Mouse (Mus musculus) hindbrain, embryonic 11.5 days (tissue): ENCODE results near the gene Lrrfip1. TPM values are rescaled to one million over a fixed set of nuclear protein-coding genes. Genes with fewer than 3 reads are reported as not detected.

ENCODE experiments used
- ATAC-seq: fragments of 200-750 bp; cut with Nextera tagmentation; 2 replicates; pipeline ENCODE4 v1.8.0; 2017; ENCODE audit warnings: mild to moderate bottlenecking, moderate TSS enrichment, moderate library complexity; ENCODE audit not compliant: low FRiP score
- DNase-seq: peaks from one replicate; pipeline ENCODE4 v3.0.0-alpha.2; 2015; ENCODE audit warnings: low spot score
- H3K27ac ChIP-seq: fragments of 300-500 bp; sonication (generic); 2 replicates; pipeline ENCODE4 v1.5.1; 2014; ENCODE audit warnings: mild to moderate bottlenecking, low read depth, low read length
- H3K27me3 ChIP-seq: fragments of 300-500 bp; sonication (generic); 2 replicates; pipeline ENCODE4 v1.6.1; 2014; ENCODE audit warnings: mild to moderate bottlenecking, low read length, moderate library complexity, mixed read lengths; ENCODE audit not compliant: control insufficient read depth, insufficient read depth
- H3K36me3 ChIP-seq: fragments of 300-500 bp; sonication (generic); 2 replicates; pipeline ENCODE4 v1.6.1; 2014; ENCODE audit warnings: mild to moderate bottlenecking, low read length, moderate library complexity, mixed read lengths; ENCODE audit not compliant: control insufficient read depth, insufficient read depth
- H3K4me1 ChIP-seq: fragments of 300-500 bp; sonication (generic); replicated peaks from 2 replicates; pipeline ENCODE4 v1.6.1; 2014; ENCODE audit warnings: low read length, mixed read lengths; ENCODE audit not compliant: control insufficient read depth, insufficient read depth
- H3K4me2 ChIP-seq: fragments of 300-500 bp; sonication (generic); replicated peaks from 2 replicates; pipeline ENCODE4 v1.6.1; 2014; ENCODE audit warnings: mild to moderate bottlenecking, low read depth, low read length
- H3K4me3 ChIP-seq: fragments of 300-500 bp; sonication (generic); 2 replicates; pipeline ENCODE4 v1.5.1; 2014; ENCODE audit warnings: low read depth, low read length
- H3K9ac ChIP-seq: fragments of 300-500 bp; sonication (generic); 2 replicates; pipeline ENCODE4 v1.6.1; 2014; ENCODE audit warnings: low read depth, low read length
- H3K9me3 ChIP-seq: fragments of 300-500 bp; sonication (generic); 2 replicates; pipeline ENCODE4 v1.6.1; 2016; ENCODE audit warnings: low read length; ENCODE audit not compliant: control insufficient read depth
- WGBS: fragments of 180-500 bp; shearing (Covaris S2); extraction: QIAGEN DNeasy Blood & Tissue Kit; methylation state at CpG from one replicate; pipeline ENCODE4 v1.1.7; 2014; 5-methylcytosine and 5-hydroxymethylcytosine counted together
- polyA plus RNA-seq: library from polyadenylated mRNA; unstranded; fragments of >200 nt; fragmentation: Nextera tagmentation; extraction: Ambion mirVana; gene quantifications from 2 replicates; pipeline ENCODE4 v1.2.1, GENCODE M21; 2014

The Lrrfip1 gene
- polyA plus RNA-seq, result 23.5 and 27.7 TPM in 2 replicates

GRCm38 (mm10) chr1:90998268-90998890 is at the start of gene Lrrfip1:
TSS of gene Lrrfip1 (plus strand) at chr1:90998737.
- peak; percentile 79 for DNase-seq
- no peak within 1 kb of the TSS for H3K27ac ChIP-seq

DNA sequence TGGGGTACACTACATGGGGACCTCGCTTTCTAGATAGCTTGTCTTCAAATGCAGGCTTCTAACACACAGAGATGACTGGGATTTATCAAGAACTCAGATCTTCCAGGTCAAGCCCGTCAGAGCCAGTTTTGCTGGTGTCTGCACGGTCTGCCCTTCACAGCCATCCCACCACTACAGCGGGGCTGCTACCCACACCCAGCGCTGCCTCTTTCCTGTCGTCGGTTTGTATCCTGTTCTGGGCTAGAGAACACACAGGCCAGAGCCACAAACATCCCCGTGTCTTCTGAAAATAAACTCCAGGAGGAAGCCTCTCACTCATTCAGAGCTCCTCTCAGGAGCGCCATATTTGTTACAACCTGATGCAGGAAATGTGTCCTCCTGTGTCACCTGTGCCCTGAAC is 49.2 kb upstream of the Lrrfip1 start:
- H3K9me3 ChIP-seq, result no peaks in the 10 kb centered on the region
- DNase-seq (no peak), ATAC-seq (no peak)
- no peaks in the 10 kb centered on the region for H3K27me3 ChIP-seq
- no peaks in the 10 kb centered on the region for H3K36me3 ChIP-seq
- no peak overlapping the region for H3K4me3 ChIP-seq
- H3K27ac ChIP-seq, result no peak overlapping the region
- 73% methylated on average over 9 of the region's 9 CpGs for WGBS
- H3K9ac ChIP-seq, result no peak overlapping the region
- H3K4me1 ChIP-seq, result no peaks in the 10 kb centered on the region
- H3K4me2 ChIP-seq, result no peak overlapping the region

More at GRCm38 (mm10) chr1:90998268-90998890, at the start of gene Lrrfip1:
- 3% methylated on average over 49 of the region's 59 CpGs for WGBS
- Histone ChIP-seq H3K9ac (peak within 1 kb of the TSS; percentile 81), H3K4me1 (no peaks in the 10 kb centered on the region; the same call in 1 of the 2 replicates), H3K4me2 (peak within 1 kb of the TSS; percentile 97), H3K36me3 (no peaks in the 10 kb centered on the region), H3K4me3 (peak within 1 kb of the TSS; percentile 55), H3K9me3 (no peaks in the 10 kb centered on the region), H3K27me3 (peaks cover 4% of the 10 kb centered on the region; the same call in 1 of the 2 replicates)
- ATAC-seq, result peak; percentile 85

DNA sequence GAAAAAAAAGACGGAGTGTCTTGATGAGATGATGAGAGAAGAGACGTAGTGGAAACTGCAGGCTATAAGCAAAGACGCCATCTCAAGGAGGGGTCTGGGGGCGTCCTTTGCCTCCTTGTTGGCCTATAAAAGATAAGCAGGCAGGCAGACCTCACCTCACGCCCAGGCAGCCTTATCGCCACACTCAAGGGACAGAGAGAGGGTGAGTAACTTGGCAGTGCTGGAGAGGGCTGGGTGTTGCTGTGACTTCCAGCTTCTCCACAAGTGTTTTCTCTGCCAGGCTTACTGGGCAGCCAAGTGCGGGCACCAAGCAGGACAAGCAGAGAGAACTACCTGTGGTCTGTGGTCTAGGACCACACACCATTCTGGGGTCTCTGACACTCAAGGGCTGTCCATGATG is 46.9 kb upstream of the Lrrfip1 start:
- H3K4me1 ChIP-seq, result no peaks in the 10 kb centered on the region
- H3K27me3 ChIP-seq, result no peaks in the 10 kb centered on the region
- H3K4me2 ChIP-seq, result no peak overlapping the region
- DNase-seq, result no peak
- ATAC-seq, result no peak
- H3K4me3 ChIP-seq, result no peak overlapping the region
- WGBS, result 84% methylated on average over 7 of the region's 7 CpGs
- H3K9me3 ChIP-seq, result no peaks in the 10 kb centered on the region
- H3K36me3 ChIP-seq, result no peaks in the 10 kb centered on the region
- no peak overlapping the region for H3K9ac ChIP-seq
- H3K27ac ChIP-seq, result no peak overlapping the region

DNA sequence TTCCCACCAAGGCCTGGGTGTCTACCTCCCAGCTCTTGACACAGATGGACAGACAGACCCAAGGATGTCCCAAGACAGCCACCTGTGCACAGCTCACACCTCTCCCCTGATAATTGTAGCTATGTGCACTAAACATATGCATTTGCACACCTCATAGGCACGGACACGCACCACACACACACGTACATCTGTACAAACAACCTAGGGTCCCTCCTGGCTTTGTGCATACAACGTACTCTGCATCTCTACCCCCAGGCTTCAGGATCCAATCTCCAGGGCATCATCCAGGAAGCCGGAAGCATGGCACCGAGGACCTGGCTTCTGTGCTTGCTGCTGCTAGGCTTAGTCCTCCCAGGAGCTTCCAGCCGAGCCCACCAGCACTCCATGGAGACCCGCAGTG is 45.7 kb upstream of the Lrrfip1 start, which contains the start of gene Prlh:
TSS of gene Prlh (plus strand) at position 301 of the 400 bp plus-strand sequence.
- WGBS, result 86% methylated on average over 8 of the region's 8 CpGs
- Histone ChIP-seq H3K27ac (no peak within 1 kb of the TSS), H3K36me3 (no peaks in the 10 kb centered on the region), H3K4me1 (no peaks in the 10 kb centered on the region), H3K9ac (no peak within 1 kb of the TSS), H3K4me3 (no peak within 1 kb of the TSS), H3K27me3 (no peaks in the 10 kb centered on the region), H3K4me2 (no peak within 1 kb of the TSS), H3K9me3 (no peaks in the 10 kb centered on the region)
- DNase-seq (no peak), ATAC-seq (no peak)

GRCm38 (mm10) chr1:90953688-90954087 is 44.8 kb upstream of the Lrrfip1 start:
- Histone ChIP-seq H3K4me1 (no peaks in the 10 kb centered on the region), H3K4me2 (no peak overlapping the region), H3K9me3 (no peaks in the 10 kb centered on the region), H3K27me3 (no peaks in the 10 kb centered on the region), H3K9ac (no peak overlapping the region), H3K27ac (no peak overlapping the region), H3K36me3 (no peaks in the 10 kb centered on the region), H3K4me3 (no peak overlapping the region)
- 79% methylated on average over 11 of the region's 11 CpGs for WGBS
- DNase-seq (no peak), ATAC-seq (no peak)

DNA sequence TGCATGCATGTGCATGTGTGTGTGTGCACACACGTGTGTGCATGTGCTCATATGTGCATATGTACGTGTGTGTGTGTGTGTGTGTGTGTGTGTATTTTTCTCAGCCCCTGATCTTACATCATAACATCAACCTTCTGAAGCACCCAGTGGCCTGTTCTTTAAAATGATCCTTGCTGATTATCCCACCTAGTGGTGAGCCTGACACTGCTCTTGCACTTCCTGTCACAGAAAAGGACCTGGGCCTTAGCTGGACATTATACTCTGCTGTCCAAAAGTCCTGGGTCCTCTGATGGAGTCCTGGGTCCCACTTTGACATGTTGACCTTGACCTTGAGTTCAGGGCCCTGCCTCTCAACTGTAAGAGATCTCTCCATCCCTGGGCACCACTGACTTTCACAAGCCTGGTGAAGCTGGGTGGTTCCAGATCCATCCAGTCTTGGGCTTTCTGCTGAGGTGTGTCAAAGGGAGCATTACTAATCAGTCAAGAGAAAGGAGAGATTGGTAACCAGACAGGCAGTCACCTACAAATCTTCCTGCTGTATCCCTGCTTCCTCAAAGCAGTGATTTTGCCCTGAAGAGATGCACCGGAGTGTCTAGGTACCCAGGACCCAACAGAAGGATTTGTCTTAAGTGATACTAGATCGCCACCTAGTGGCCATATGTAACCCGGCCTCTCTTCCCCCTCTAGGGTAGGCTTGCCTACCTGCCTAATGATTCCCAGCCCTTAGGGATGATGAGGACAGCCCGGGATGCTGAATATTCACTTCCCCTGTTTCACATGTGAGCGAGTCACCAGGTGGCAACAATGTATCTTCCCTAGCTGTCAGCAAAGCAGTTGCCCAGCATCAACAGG is 42.1 kb upstream of the Lrrfip1 start:
- 40% methylated on average over 7 of the region's 7 CpGs for WGBS
- Histone ChIP-seq H3K36me3 (no peaks in the 10 kb centered on the region), H3K9ac (no peak overlapping the region), H3K4me2 (no peak overlapping the region), H3K27me3 (no peaks in the 10 kb centered on the region), H3K4me1 (no peaks in the 10 kb centered on the region), H3K4me3 (no peak overlapping the region), H3K27ac (no peak overlapping the region), H3K9me3 (no peaks in the 10 kb centered on the region)
- DNase-seq (peak; percentile 84), ATAC-seq (no peak)

- 23% methylated on average over 4 of the region's 4 CpGs for WGBS
- H3K27ac ChIP-seq, result no peak overlapping the region
These were observed 36.0 kb upstream of the Lrrfip1 start for GRCm38 (mm10) chr1:90962526-90962925.

GRCm38 (mm10) chr1:90962994-90963393 is 35.5 kb upstream of the Lrrfip1 start:
- DNase-seq (no peak), ATAC-seq (no peak)
- H3K36me3 ChIP-seq, result no peaks in the 10 kb centered on the region
- H3K9me3 ChIP-seq, result no peaks in the 10 kb centered on the region
- no peak overlapping the region for H3K9ac ChIP-seq
- no peaks in the 10 kb centered on the region for H3K4me1 ChIP-seq
- no peak overlapping the region for H3K4me3 ChIP-seq
- 36% methylated on average over 3 of the region's 3 CpGs for WGBS
- no peaks in the 10 kb centered on the region for H3K27me3 ChIP-seq
- H3K4me2 ChIP-seq, result no peak overlapping the region
- no peak overlapping the region for H3K27ac ChIP-seq

More at GRCm38 (mm10) chr1:90962526-90962925, 36.0 kb upstream of the Lrrfip1 start:
- no peaks in the 10 kb centered on the region for H3K9me3 ChIP-seq
- H3K4me2 ChIP-seq, result no peak overlapping the region
- H3K9ac ChIP-seq, result no peak overlapping the region
- no peak overlapping the region for H3K4me3 ChIP-seq
- H3K4me1 ChIP-seq, result no peaks in the 10 kb centered on the region
- DNase-seq (no peak), ATAC-seq (no peak)
- no peaks in the 10 kb centered on the region for H3K36me3 ChIP-seq
- H3K27me3 ChIP-seq, result no peaks in the 10 kb centered on the region
